Mouse (Mus musculus): ENCODE measurements around the gene Olfr926. TPM values are rescaled to one million over a fixed set of nuclear protein-coding genes. Genes with fewer than 3 reads are reported as not detected.
"Not testable (repeated sequence)": the region's sequence is repeated elsewhere in the genome, so short reads cannot be mapped to it uniquely, and the experiment has no call there.

Olfr926 gene
- polyA plus RNA-seq (2012; rRNA removed) = not detected in 2 replicates

- no peaks in the 10 kb centered on the region for H3K36me3 ChIP-seq (ENCODE audit: control insufficient read depth, insufficient read depth, low read length)
- TF ChIP-seq CTCF (IDR thresholded peaks at IDR 0.05; ENCODE audit: control insufficient read depth, insufficient read depth, insufficient replicate concordance, low read depth, low read length) = no peak
- no peak for TF ChIP-seq POLR2A (IDR thresholded peaks at IDR 0.05; ENCODE audit: control insufficient read depth, low read depth, low read length)
- no peak within 1 kb of the TSS for H3K4me3 ChIP-seq (ENCODE audit: control insufficient read depth, low read depth, low read length)
- no peak within 1 kb of the TSS for H3K27ac ChIP-seq (ENCODE audit: control insufficient read depth, insufficient read depth, low read depth, low read length)
- H3K4me1 ChIP-seq (ENCODE audit: control insufficient read depth, insufficient read depth, low read length) = no peaks in the 10 kb centered on the region
- no peaks in the 10 kb centered on the region for H3K27me3 ChIP-seq (ENCODE audit: control insufficient read depth, insufficient read depth, low read length)
These were observed at the start of gene Olfr926 for GRCm38 (mm10) chr9:38876826-38877225. Olfr926 (plus strand) TSS chr9:38877126.

DNA sequence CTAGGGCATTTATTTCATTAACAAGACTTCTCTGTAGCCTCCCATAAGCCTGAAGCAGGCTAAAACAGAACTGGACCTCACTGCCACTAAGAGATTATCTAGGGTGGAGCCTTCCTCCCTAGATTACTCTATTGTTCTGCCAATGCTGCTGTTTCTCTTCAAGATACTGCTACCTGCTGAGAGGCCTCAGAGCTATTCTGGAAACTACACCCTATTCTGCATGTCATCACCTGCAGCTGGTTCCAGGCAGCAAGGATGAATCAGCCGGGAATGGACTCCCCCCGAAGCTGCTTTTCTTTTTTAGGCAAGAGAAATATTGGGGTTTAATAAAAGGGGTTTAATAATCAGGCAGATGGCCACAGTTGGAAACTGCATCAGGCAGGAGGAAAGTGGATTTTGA lies 43.9 kb upstream of the Olfr926 start:
- TF ChIP-seq POLR2A (IDR thresholded peaks at IDR 0.05; ENCODE audit: control insufficient read depth, low read depth, low read length) = no peak
- no peak for TF ChIP-seq CTCF (IDR thresholded peaks at IDR 0.05; ENCODE audit: control insufficient read depth, insufficient read depth, insufficient replicate concordance, low read depth, low read length)
- no peaks in the 10 kb centered on the region for H3K36me3 ChIP-seq (ENCODE audit: control insufficient read depth, insufficient read depth, low read length)
- H3K27me3 ChIP-seq (ENCODE audit: control insufficient read depth, insufficient read depth, low read length) = no peaks in the 10 kb centered on the region
- H3K27ac ChIP-seq (ENCODE audit: control insufficient read depth, insufficient read depth, low read depth, low read length) = no peak overlapping the region
- no peak overlapping the region for H3K4me3 ChIP-seq (ENCODE audit: control insufficient read depth, low read depth, low read length)
- no peaks in the 10 kb centered on the region for H3K4me1 ChIP-seq (ENCODE audit: control insufficient read depth, insufficient read depth, low read length)

GRCm38 (mm10) chr9:38844149-38844548 lies 32.8 kb upstream of the Olfr926 start, which contains the start of gene Olfr924:
Olfr924 (plus strand) TSS chr9:38844449.
- H3K4me3 ChIP-seq (ENCODE audit: control insufficient read depth, low read depth, low read length) = no peak within 1 kb of the TSS
- H3K4me1 ChIP-seq (ENCODE audit: control insufficient read depth, insufficient read depth, low read length) = no peaks in the 10 kb centered on the region
- H3K27ac ChIP-seq (ENCODE audit: control insufficient read depth, insufficient read depth, low read depth, low read length) = no peak within 1 kb of the TSS
- no peak for TF ChIP-seq CTCF (IDR thresholded peaks at IDR 0.05; ENCODE audit: control insufficient read depth, insufficient read depth, insufficient replicate concordance, low read depth, low read length)
- TF ChIP-seq POLR2A (IDR thresholded peaks at IDR 0.05; ENCODE audit: control insufficient read depth, low read depth, low read length) = no peak
- no peaks in the 10 kb centered on the region for H3K36me3 ChIP-seq (ENCODE audit: control insufficient read depth, insufficient read depth, low read length)
- no peaks in the 10 kb centered on the region for H3K27me3 ChIP-seq (ENCODE audit: control insufficient read depth, insufficient read depth, low read length)

- Histone ChIP-seq H3K36me3 (ENCODE audit: control insufficient read depth, insufficient read depth, low read length) (no peaks in the 10 kb centered on the region), H3K27me3 (ENCODE audit: control insufficient read depth, insufficient read depth, low read length) (no peaks in the 10 kb centered on the region), H3K27ac (ENCODE audit: control insufficient read depth, insufficient read depth, low read depth, low read length) (no peak within 1 kb of the TSS), H3K4me1 (ENCODE audit: control insufficient read depth, insufficient read depth, low read length) (no peaks in the 10 kb centered on the region), H3K4me3 (ENCODE audit: control insufficient read depth, low read depth, low read length) (no peak within 1 kb of the TSS)
- no peak for TF ChIP-seq CTCF (IDR thresholded peaks at IDR 0.05; ENCODE audit: control insufficient read depth, insufficient read depth, insufficient replicate concordance, low read depth, low read length)
- no peak for TF ChIP-seq POLR2A (IDR thresholded peaks at IDR 0.05; ENCODE audit: control insufficient read depth, low read depth, low read length)
These were observed 22.2 kb upstream of the Olfr926 start, which contains the start of gene Olfr26 for GRCm38 (mm10) chr9:38854760-38855159. Olfr26 (plus strand) TSS chr9:38855060.

DNA sequence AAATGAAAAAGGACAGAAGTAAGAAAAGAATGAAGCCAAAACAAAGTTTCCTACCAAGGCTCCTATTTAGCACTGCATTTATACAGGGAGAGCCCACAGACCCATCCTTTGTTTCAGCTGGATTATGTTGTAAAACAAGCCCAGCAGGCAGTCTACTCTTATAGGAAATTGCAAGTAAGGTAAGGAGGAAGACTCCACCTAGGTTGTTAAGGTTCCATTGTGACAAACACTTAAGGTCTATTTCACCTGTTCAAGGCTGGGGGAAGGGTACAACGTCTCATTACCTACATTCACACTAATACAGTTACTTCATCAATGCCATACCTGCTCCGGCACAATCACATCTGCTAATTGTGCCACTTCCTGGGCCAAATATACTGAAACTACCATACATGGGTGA lies 2.0 kb upstream of the Olfr926 start:
- H3K27ac ChIP-seq (ENCODE audit: control insufficient read depth, insufficient read depth, low read depth, low read length); H3K4me3 ChIP-seq (ENCODE audit: control insufficient read depth, low read depth, low read length); H3K27me3 ChIP-seq (ENCODE audit: control insufficient read depth, insufficient read depth, low read length); H3K36me3 ChIP-seq (ENCODE audit: control insufficient read depth, insufficient read depth, low read length); H3K4me1 ChIP-seq (ENCODE audit: control insufficient read depth, insufficient read depth, low read length): not testable (repeated sequence)

Other genes with a start within 250 kb of the Olfr926 start
- gene Olfr916, start 217.3 kb upstream of the Olfr926 start, polyA plus RNA-seq (2012; rRNA removed) = not detected in 2 replicates
- gene Olfr917, start 211.3 kb upstream of the Olfr926 start, polyA plus RNA-seq (2012; rRNA removed) = not detected in 2 replicates
- gene Olfr918, start 202.5 kb upstream of the Olfr926 start, polyA plus RNA-seq (2012; rRNA removed) = not detected in 2 replicates
- gene Olfr919, start 173.5 kb upstream of the Olfr926 start, polyA plus RNA-seq (2012; rRNA removed) = not detected in 2 replicates
- gene Vwa5a, start 158.9 kb upstream of the Olfr926 start, polyA plus RNA-seq (2012; rRNA removed) = 1.5 and 2.4 TPM in 2 replicates
- gene Olfr920, start 124.8 kb upstream of the Olfr926 start, polyA plus RNA-seq (2012; rRNA removed) = 0.04 and 0.07 TPM in 2 replicates
- gene Olfr921, start 104.1 kb upstream of the Olfr926 start, polyA plus RNA-seq (2012; rRNA removed) = not detected in 2 replicates
- not detected in 2 replicates for gene Olfr922, start 62.5 kb upstream of the Olfr926 start, polyA plus RNA-seq (2012; rRNA removed)
- gene Olfr923, start 50.6 kb upstream of the Olfr926 start, polyA plus RNA-seq (2012; rRNA removed) = not detected in 2 replicates
- gene Olfr924, start 32.7 kb upstream of the Olfr926 start, polyA plus RNA-seq (2012; rRNA removed) = not detected in 2 replicates
- not detected in 2 replicates for gene Olfr26, start 22.1 kb upstream of the Olfr926 start, polyA plus RNA-seq (2012; rRNA removed)
- gene Olfr930, start 52.7 kb downstream of the Olfr926 start, polyA plus RNA-seq (2012; rRNA removed) = 0.16 and 0.19 TPM in 2 replicates
- not detected in 2 replicates for gene Olfr933, start 95.2 kb downstream of the Olfr926 start, polyA plus RNA-seq (2012; rRNA removed)
- not detected in 2 replicates for gene Olfr934, start 111.2 kb downstream of the Olfr926 start, polyA plus RNA-seq (2012; rRNA removed)
- gene Olfr935, start 122.6 kb downstream of the Olfr926 start, polyA plus RNA-seq (2012; rRNA removed) = not detected in 2 replicates
- not detected in 2 replicates for gene Olfr146, start 146.3 kb downstream of the Olfr926 start, polyA plus RNA-seq (2012; rRNA removed)
- gene Olfr937, start 187.8 kb downstream of the Olfr926 start, polyA plus RNA-seq (2012; rRNA removed) = not detected in 2 replicates
- not detected in 2 replicates for gene Olfr938, start 201.8 kb downstream of the Olfr926 start, polyA plus RNA-seq (2012; rRNA removed)

Data from testis, adult 2 months (tissue).